Mouse (Mus musculus): ENCODE measurements at regions not wholly inside any gene's neighbourhood (a gene's known extent, or its start where the extent isn't known, plus 50 kb on each side); places are given as distances from the start of the nearest gene placed in this dataset.

GRCm38 (mm10) chr19:37793176-37793575, 95.6 kb downstream of the Cyp26a1 start:
- no peak for TF ChIP-seq POLR2A (IDR thresholded peaks at IDR 0.05; ENCODE audit: borderline replicate concordance, extremely low read depth, insufficient read depth, insufficient read length)
- H3K4me1 ChIP-seq (ENCODE audit: control insufficient read depth, insufficient read depth, low read length): peaks cover 18% of the 10 kb centered on the region
- WGBS: 86% methylated on average over 9 of the region's 9 CpGs
- no peaks in the 10 kb centered on the region for H3K36me3 ChIP-seq (ENCODE audit: control insufficient read depth, insufficient read depth, low read length)
- DNase-seq (ENCODE audit: low spot score): no peak
- H3K4me3 ChIP-seq (replicated peaks; ENCODE audit: low read length): no peak overlapping the region
- H3K9ac ChIP-seq (ENCODE audit: low read depth, low read length, severe bottlenecking): no peak overlapping the region
- no peaks in the 10 kb centered on the region for H3K27me3 ChIP-seq (ENCODE audit: control insufficient read depth, insufficient read depth, low read length)
- no peak overlapping the region for H3K27ac ChIP-seq (replicated peaks; ENCODE audit: low read depth, low read length)
- H3K9me3 ChIP-seq (ENCODE audit: control insufficient read depth, low read length): no peaks in the 10 kb centered on the region
- no peak overlapping the region for H3K4me2 ChIP-seq (replicated peaks; ENCODE audit: low read depth, low read length, severe bottlenecking)
- no peak for ATAC-seq (ENCODE audit: low FRiP score, low read depth)

DNA sequence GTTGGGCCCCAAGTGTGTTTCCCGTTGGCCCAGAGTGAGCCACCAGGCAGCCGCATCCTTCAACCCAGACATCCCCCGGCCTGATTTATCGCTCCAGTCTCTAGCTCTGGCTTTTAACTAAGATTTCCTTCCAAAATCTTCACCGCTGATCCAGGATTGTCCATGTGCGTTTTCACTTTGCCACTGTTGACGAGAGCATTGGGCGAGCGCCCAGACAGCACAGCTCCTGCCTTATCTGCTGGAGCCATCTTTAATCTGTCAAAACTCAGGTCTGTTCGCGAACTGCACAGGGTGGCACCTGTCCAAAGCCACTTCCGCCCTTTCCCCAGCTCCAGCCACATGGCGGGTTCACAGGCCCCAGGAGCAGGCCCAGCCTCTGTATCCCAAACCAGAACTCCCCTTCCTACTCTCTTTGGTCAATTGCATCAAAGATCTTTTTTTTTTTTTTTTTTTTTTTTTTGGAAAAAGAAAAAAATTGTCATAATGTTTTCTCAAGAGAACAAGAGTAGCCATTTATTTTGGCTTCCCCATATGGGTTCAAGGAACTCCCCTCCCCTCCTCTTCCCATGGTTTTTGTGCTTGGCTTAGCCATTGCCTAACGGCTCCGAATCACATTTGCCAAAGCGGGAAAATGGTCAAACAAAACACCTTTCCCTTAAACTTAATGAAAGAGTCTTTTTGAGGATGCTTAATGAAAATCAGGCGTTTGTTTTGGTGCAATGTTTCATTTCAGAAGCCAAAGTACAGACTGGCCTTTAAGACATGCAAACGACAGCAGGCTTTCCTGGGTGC, 98.2 kb downstream of the Cyp26a1 start:
- ATAC-seq (ENCODE audit: low FRiP score, low read depth): no peak
- 82% methylated on average over 18 of the region's 18 CpGs for WGBS
- Histone ChIP-seq H3K9ac (ENCODE audit: low read depth, low read length, severe bottlenecking) (no peak overlapping the region), H3K9me3 (ENCODE audit: control insufficient read depth, low read length) (no peaks in the 10 kb centered on the region), H3K27ac (replicated peaks; ENCODE audit: low read depth, low read length) (no peak overlapping the region), H3K36me3 (ENCODE audit: control insufficient read depth, insufficient read depth, low read length) (no peaks in the 10 kb centered on the region), H3K27me3 (ENCODE audit: control insufficient read depth, insufficient read depth, low read length) (no peaks in the 10 kb centered on the region), H3K4me3 (replicated peaks; ENCODE audit: low read length) (no peak overlapping the region), H3K4me2 (replicated peaks; ENCODE audit: low read depth, low read length, severe bottlenecking) (no peak overlapping the region), H3K4me1 (ENCODE audit: control insufficient read depth, insufficient read depth, low read length) (peaks cover 6% of the 10 kb centered on the region)
- no peak for DNase-seq (ENCODE audit: low spot score)
- no peak for TF ChIP-seq POLR2A (IDR thresholded peaks at IDR 0.05; ENCODE audit: borderline replicate concordance, extremely low read depth, insufficient read depth, insufficient read length)

- no peak for ATAC-seq (ENCODE audit: low FRiP score, low read depth)
- no peak overlapping the region for H3K9ac ChIP-seq (ENCODE audit: low read depth, low read length, severe bottlenecking)
- no peak overlapping the region for H3K27ac ChIP-seq (replicated peaks; ENCODE audit: low read depth, low read length)
Observed at GRCm38 (mm10) chr19:37800161-37800660, 102.6 kb downstream of the Cyp26a1 start.

DNA sequence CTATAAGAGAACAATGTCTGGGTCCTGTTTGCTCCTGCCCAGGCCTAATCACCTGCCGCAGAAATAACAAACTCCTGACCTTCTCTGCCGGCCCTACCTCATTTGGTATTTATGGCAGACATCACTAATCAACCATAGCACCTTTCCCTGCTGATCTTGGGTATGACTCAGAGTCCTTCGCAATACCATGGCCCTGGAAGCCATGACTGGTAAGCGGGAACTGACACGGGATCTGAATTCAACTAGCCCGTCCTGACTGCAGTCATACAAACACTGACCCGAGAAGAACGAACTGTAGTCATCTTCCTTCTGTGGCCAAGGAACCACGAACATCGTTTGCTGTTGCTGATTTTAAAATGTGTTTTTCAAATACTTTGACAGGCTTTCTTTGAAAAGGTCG, 112.1 kb downstream of the Cyp26a1 start:
- H3K4me2 ChIP-seq (replicated peaks; ENCODE audit: low read depth, low read length, severe bottlenecking): no peak overlapping the region
- H3K36me3 ChIP-seq (ENCODE audit: control insufficient read depth, insufficient read depth, low read length): no peaks in the 10 kb centered on the region

More at GRCm38 (mm10) chr19:37800161-37800660, 102.6 kb downstream of the Cyp26a1 start:
- DNase-seq (ENCODE audit: low spot score): no peak
- Histone ChIP-seq H3K36me3 (ENCODE audit: control insufficient read depth, insufficient read depth, low read length) (no peaks in the 10 kb centered on the region), H3K4me1 (ENCODE audit: control insufficient read depth, insufficient read depth, low read length) (no peaks in the 10 kb centered on the region), H3K27me3 (ENCODE audit: control insufficient read depth, insufficient read depth, low read length) (no peaks in the 10 kb centered on the region), H3K4me3 (replicated peaks; ENCODE audit: low read length) (no peak overlapping the region), H3K9me3 (ENCODE audit: control insufficient read depth, low read length) (no peaks in the 10 kb centered on the region), H3K4me2 (replicated peaks; ENCODE audit: low read depth, low read length, severe bottlenecking) (no peak overlapping the region)
- no peak for TF ChIP-seq POLR2A (IDR thresholded peaks at IDR 0.05; ENCODE audit: borderline replicate concordance, extremely low read depth, insufficient read depth, insufficient read length)
- 21% methylated on average over 3 of the region's 3 CpGs for WGBS

DNA sequence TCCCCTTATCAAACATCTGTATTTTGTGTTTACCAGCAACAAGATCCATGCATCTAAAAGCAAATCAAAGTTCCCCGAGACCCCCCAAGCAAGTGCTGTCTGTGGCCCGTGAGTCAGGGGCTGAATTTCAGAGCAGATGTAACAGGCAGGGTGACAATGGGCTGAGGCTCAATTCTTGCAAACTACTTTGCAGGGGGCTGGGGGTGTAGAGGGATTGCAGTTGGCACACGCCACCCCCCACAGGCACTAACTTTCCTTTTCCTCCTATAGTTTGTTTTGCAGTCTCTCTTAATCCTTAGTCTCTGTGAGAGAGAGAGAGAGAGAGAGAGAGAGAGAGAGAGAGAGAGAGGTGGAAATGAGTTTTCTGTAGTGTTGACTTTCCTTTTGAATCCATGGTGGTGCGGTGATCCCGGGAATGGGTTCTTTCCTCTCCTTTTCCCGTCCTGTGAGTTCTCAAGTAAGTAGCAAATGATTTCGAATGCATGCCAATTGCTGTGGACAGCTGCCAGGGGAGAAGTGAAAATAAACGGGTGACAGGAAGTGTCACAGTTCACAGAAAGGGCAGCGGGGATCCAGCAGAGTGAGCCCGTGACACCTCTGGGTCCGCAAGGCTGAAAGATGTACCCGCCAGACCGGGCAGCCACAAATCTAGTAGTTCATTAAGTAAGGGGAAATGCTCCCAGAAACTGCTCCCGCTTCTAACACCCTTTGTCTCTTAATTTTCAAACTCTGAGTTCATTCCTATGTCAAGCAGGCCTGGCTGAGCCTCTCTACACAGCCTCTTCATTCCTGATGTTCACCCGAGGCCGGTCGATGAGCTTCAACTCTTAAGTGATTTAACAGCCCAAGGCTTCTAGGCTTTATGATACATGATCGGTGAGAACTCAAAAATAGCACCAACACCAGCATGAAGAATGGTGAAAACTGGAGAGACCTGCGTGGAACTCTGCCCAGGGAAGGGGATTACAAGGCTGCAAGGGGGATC, 116.8 kb downstream of the Cyp26a1 start:
- H3K36me3 ChIP-seq (ENCODE audit: control insufficient read depth, insufficient read depth, low read length): no peaks in the 10 kb centered on the region
- peaks cover 11% of the 10 kb centered on the region for H3K4me1 ChIP-seq (ENCODE audit: control insufficient read depth, insufficient read depth, low read length)
- WGBS: 14% methylated on average over 19 of the region's 19 CpGs
- ATAC-seq (ENCODE audit: low FRiP score, low read depth) (peak; percentile 55; the same call in 1 of the 2 replicates), DNase-seq (ENCODE audit: low spot score) (peak; percentile 19)
- H3K4me2 ChIP-seq (replicated peaks; ENCODE audit: low read depth, low read length, severe bottlenecking): peak overlapping the region; percentile 33
- no peaks in the 10 kb centered on the region for H3K9me3 ChIP-seq (ENCODE audit: control insufficient read depth, low read length)
- no peak overlapping the region for H3K4me3 ChIP-seq (replicated peaks; ENCODE audit: low read length)
- TF ChIP-seq POLR2A (IDR thresholded peaks at IDR 0.05; ENCODE audit: borderline replicate concordance, extremely low read depth, insufficient read depth, insufficient read length): no peak
- peak overlapping the region; percentile 26; the same call in 1 of the 2 replicates for H3K27ac ChIP-seq (replicated peaks; ENCODE audit: low read depth, low read length)
- no peak overlapping the region for H3K9ac ChIP-seq (ENCODE audit: low read depth, low read length, severe bottlenecking)
- H3K27me3 ChIP-seq (ENCODE audit: control insufficient read depth, insufficient read depth, low read length): no peaks in the 10 kb centered on the region

More for the DNA sequence above, 112.1 kb downstream of the Cyp26a1 start:
- H3K9ac ChIP-seq (ENCODE audit: low read depth, low read length, severe bottlenecking): no peak overlapping the region
- no peaks in the 10 kb centered on the region for H3K9me3 ChIP-seq (ENCODE audit: control insufficient read depth, low read length)
- no peaks in the 10 kb centered on the region for H3K27me3 ChIP-seq (ENCODE audit: control insufficient read depth, insufficient read depth, low read length)
- 78% methylated on average over 11 of the region's 11 CpGs for WGBS
- peaks cover 11% of the 10 kb centered on the region for H3K4me1 ChIP-seq (ENCODE audit: control insufficient read depth, insufficient read depth, low read length)
- no peak overlapping the region for H3K4me3 ChIP-seq (replicated peaks; ENCODE audit: low read length)
- DNase-seq (ENCODE audit: low spot score) (no peak), ATAC-seq (ENCODE audit: low FRiP score, low read depth) (no peak)
- no peak for TF ChIP-seq POLR2A (IDR thresholded peaks at IDR 0.05; ENCODE audit: borderline replicate concordance, extremely low read depth, insufficient read depth, insufficient read length)
- no peak overlapping the region for H3K27ac ChIP-seq (replicated peaks; ENCODE audit: low read depth, low read length)

All from limb, embryonic 14.5 days (tissue).